Mouse (Mus musculus): ENCODE results near the gene Zfp990. TPM values are rescaled to one million over a fixed set of nuclear protein-coding genes. Genes with fewer than 3 reads are reported as not detected.

The Zfp990 gene
- not detected for polyA plus RNA-seq (2014; fragmentation: Illumina TruSeq; extraction: RNeasy Lipid Tissue Mini Kit (QIAGEN cat#74804); ENCODE audit: low read depth, low replicate concordance)

GRCm38 (mm10) chr4:145510459-145510858, at the start of gene Zfp990:
TSS of gene Zfp990 (plus strand) at chr4:145510759.

GRCm38 (mm10) chr4:145585078-145585477, 74.5 kb downstream of the Zfp990 start, which contains the start of gene Gm13212:
TSS of gene Gm13212 (plus strand) at chr4:145585166.

Other genes starting within 250 kb of the Zfp990 start
- gene Tnfrsf8, start 195.6 kb upstream of the Zfp990 start, polyA plus RNA-seq (2014; fragmentation: Illumina TruSeq; extraction: RNeasy Lipid Tissue Mini Kit (QIAGEN cat#74804); ENCODE audit: low read depth, low replicate concordance): 0.18 TPM
- 8.5 TPM for gene Gm13212, start 74.4 kb downstream of the Zfp990 start, polyA plus RNA-seq (2014; fragmentation: Illumina TruSeq; extraction: RNeasy Lipid Tissue Mini Kit (QIAGEN cat#74804); ENCODE audit: low read depth, low replicate concordance)
- 0.13 TPM for gene Zfp980, start 159.9 kb downstream of the Zfp990 start, polyA plus RNA-seq (2014; fragmentation: Illumina TruSeq; extraction: RNeasy Lipid Tissue Mini Kit (QIAGEN cat#74804); ENCODE audit: low read depth, low replicate concordance)

Measured in heart, adult 10 weeks (tissue).